Mouse (Mus musculus) ES-E14 (cell line): ENCODE measurements at regions not wholly inside any gene's neighbourhood (a gene's known extent, or its start where the extent isn't known, plus 50 kb on each side); places are given as distances from the start of the nearest gene placed in this dataset.

Experiments
- DNase-seq: peaks from one replicate; pipeline ENCODE4 v3.0.0-alpha.2; 2013; ENCODE audit warnings: low read depth, low spot score
- H3K27ac ChIP-seq: 2 replicates; pipeline ENCODE4 v1.5.1; 2012; ENCODE audit warnings: low read depth, mild to moderate bottlenecking, low read length, moderate library complexity, mixed read lengths; ENCODE audit not compliant: poor library complexity, insufficient read depth, severe bottlenecking
- H3K36me3 ChIP-seq: 2 replicates; pipeline ENCODE4 v1.6.1; 2012; ENCODE audit warnings: mild to moderate bottlenecking, low read length, moderate library complexity, mixed read lengths; ENCODE audit not compliant: control insufficient read depth, poor library complexity, insufficient read depth, severe bottlenecking
- H3K4me1 ChIP-seq, 2 experiments: fragments of 150-350 bp in 1 of 2; sonication (generic) in 1 of 2; 2 replicates each; pipeline ENCODE4 v1.6.1; 2012; ENCODE audit warnings: low read length in 2 of 2, mild to moderate bottlenecking in 1 of 2, mixed read lengths in 1 of 2; ENCODE audit not compliant: control insufficient read depth in 2 of 2, insufficient read depth in 2 of 2, poor library complexity in 1 of 2
- H3K4me3 ChIP-seq, 2 experiments: fragments of 150-350 bp in 1 of 2; sonication (generic) in 1 of 2; 2 replicates each; pipeline ENCODE4 v1.5.1; 2012; ENCODE audit warnings: low read length in 2 of 2, low read depth in 1 of 2, mild to moderate bottlenecking in 1 of 2, mixed read lengths in 1 of 2; ENCODE audit not compliant: insufficient read depth in 1 of 2, poor library complexity in 1 of 2, severe bottlenecking in 1 of 2
- H3K9ac ChIP-seq: 2 replicates; pipeline ENCODE4 v1.6.1; 2012; ENCODE audit warnings: low read depth, mild to moderate bottlenecking, low read length, mixed read lengths; ENCODE audit not compliant: poor library complexity, insufficient read depth, severe bottlenecking
- H3K9me3 ChIP-seq: fragments of 150-350 bp; sonication (generic); 2 replicates; pipeline ENCODE4 v1.6.1; 2012; ENCODE audit warnings: low read depth, mild to moderate bottlenecking, low read length; ENCODE audit not compliant: control insufficient read depth, insufficient read depth
- CHD2 ChIP-seq: IDR thresholded peaks from 2 replicates; pipeline ENCODE4 v1.6.1; 2014; ENCODE audit warnings: mild to moderate bottlenecking, low read depth, low read length, inconsistent platforms
- HCFC1 ChIP-seq: IDR thresholded peaks from 2 replicates; pipeline ENCODE4 v1.6.1; 2012; ENCODE audit warnings: low read length, inconsistent platforms, borderline replicate concordance; ENCODE audit not compliant: insufficient read depth
- MAFK ChIP-seq: IDR thresholded peaks from 2 replicates; pipeline ENCODE4 v1.6.1; 2014; ENCODE audit warnings: mild to moderate bottlenecking, low read depth, low read length, inconsistent platforms; ENCODE audit not compliant: insufficient read depth
- ZC3H11A ChIP-seq: IDR thresholded peaks from 2 replicates; pipeline ENCODE4 v1.6.1; 2012; ENCODE audit warnings: low read depth, mild to moderate bottlenecking, inconsistent platforms, low read length, borderline replicate concordance
- ZNF384 ChIP-seq: IDR thresholded peaks from 2 replicates; pipeline ENCODE4 v1.6.1; 2012; ENCODE audit warnings: low read depth, low read length, inconsistent platforms
- in situ Hi-C, 2 experiments: fragments of 600-800 bp; cut with MboI; formaldehyde crosslinking; loops; one replicate each; pipeline ENCODE4 v1.15.1; 2025; ENCODE audit warnings: low sequenced_read_pairs in 2 of 2, inconsistent platforms in 1 of 2; ENCODE audit not compliant: unreplicated experiment in 2 of 2

GRCm38 (mm10) chr4:39967938-39968337 lies 174.9 kb upstream of the Aco1 start:
- H3K9ac ChIP-seq: no peak overlapping the region
- no peak for DNase-seq
- in situ Hi-C loops: no loop called here
- H3K27ac ChIP-seq: no peak overlapping the region
- no peaks in the 10 kb centered on the region for H3K36me3 ChIP-seq
- TF ChIP-seq MAFK: no peak
- TF ChIP-seq ZNF384: no peak
- TF ChIP-seq CHD2: no peak
- no peak for TF ChIP-seq ZC3H11A
- TF ChIP-seq HCFC1: no peak
- no peaks in the 10 kb centered on the region for H3K4me1 ChIP-seq
- H3K9me3 ChIP-seq: no peaks in the 10 kb centered on the region
- H3K4me3 ChIP-seq: no peak overlapping the region

GRCm38 (mm10) chr4:39991358-39991757 lies 151.5 kb upstream of the Aco1 start:
- H3K4me3 ChIP-seq: no peak overlapping the region
- no peaks in the 10 kb centered on the region for H3K36me3 ChIP-seq
- H3K9me3 ChIP-seq: no peaks in the 10 kb centered on the region
- no peaks in the 10 kb centered on the region for H3K4me1 ChIP-seq
- in situ Hi-C loops: no loop called here
- no peak for DNase-seq
- no peak for TF ChIP-seq MAFK
- TF ChIP-seq CHD2: no peak
- TF ChIP-seq ZC3H11A: no peak
- no peak for TF ChIP-seq ZNF384
- no peak for TF ChIP-seq HCFC1
- H3K27ac ChIP-seq: no peak overlapping the region
- H3K9ac ChIP-seq: no peak overlapping the region

GRCm38 (mm10) chr4:39991851-39992250 lies 151.0 kb upstream of the Aco1 start:
- in situ Hi-C loops: no loop called here
- Histone ChIP-seq H3K36me3 (no peaks in the 10 kb centered on the region), H3K27ac (no peak overlapping the region), H3K4me1 (no peaks in the 10 kb centered on the region), H3K9ac (no peak overlapping the region), H3K9me3 (no peaks in the 10 kb centered on the region), H3K4me3 (no peak overlapping the region)
- no peak for TF ChIP-seq CHD2
- TF ChIP-seq MAFK: no peak
- TF ChIP-seq ZC3H11A: no peak
- no peak for TF ChIP-seq ZNF384
- no peak for TF ChIP-seq HCFC1
- no peak for DNase-seq

GRCm38 (mm10) chr4:39998771-39999422 lies 144.0 kb upstream of the Aco1 start:
- H3K9ac ChIP-seq: no peak overlapping the region
- no peaks in the 10 kb centered on the region for H3K36me3 ChIP-seq
- DNase-seq: no peak
- no peaks in the 10 kb centered on the region for H3K9me3 ChIP-seq
- no peaks in the 10 kb centered on the region for H3K4me1 ChIP-seq
- in situ Hi-C loops: no loop called here
- no peak overlapping the region for H3K4me3 ChIP-seq
- no peak overlapping the region for H3K27ac ChIP-seq
- no peak for TF ChIP-seq MAFK
- no peak for TF ChIP-seq HCFC1
- TF ChIP-seq ZNF384: no peak
- TF ChIP-seq ZC3H11A: no peak

- Histone ChIP-seq H3K4me1 (no peaks in the 10 kb centered on the region), H3K9ac (no peak overlapping the region), H3K9me3 (no peaks in the 10 kb centered on the region), H3K27ac (no peak overlapping the region), H3K36me3 (no peaks in the 10 kb centered on the region), H3K4me3 (no peak overlapping the region)
- in situ Hi-C loops: no loop called here
- peak; percentile 39 for DNase-seq
- TF ChIP-seq HCFC1 (no peak), ZC3H11A (peak; percentile 61; the same call in 1 of the 2 replicates), CHD2 (no peak), MAFK (no peak)
These were observed 128.2 kb upstream of the Aco1 start for GRCm38 (mm10) chr4:40014666-40015065.
